Mouse (Mus musculus) R1 (cell line): ENCODE data around the gene Lrguk.

Experiments
- DNase-seq: peaks from one replicate; pipeline ENCODE4 v3.0.0-alpha.2; 2018; ENCODE audit warnings: low read depth, low spot score

The Lrguk gene

DNA sequence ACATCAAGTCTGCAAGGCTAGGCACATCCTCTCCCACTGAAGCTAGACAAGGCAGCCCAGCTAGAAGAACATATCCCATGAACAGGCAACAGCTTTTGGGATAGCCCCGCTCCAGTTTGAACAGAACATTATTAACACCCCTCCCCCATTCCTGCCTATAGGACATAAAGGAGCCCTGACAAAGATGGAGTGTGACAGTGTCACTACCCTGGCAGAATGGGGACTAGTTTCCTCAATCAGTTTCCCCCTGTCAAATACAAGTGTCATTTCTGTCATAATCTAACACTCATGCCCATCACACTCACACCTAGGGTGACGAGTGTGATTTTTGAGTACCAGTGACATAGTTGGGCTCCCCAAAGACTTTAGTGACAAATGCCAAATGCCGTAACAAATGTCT lies 118.8 kb downstream of the Lrguk start:
- DNase-seq, result no peak

DNA sequence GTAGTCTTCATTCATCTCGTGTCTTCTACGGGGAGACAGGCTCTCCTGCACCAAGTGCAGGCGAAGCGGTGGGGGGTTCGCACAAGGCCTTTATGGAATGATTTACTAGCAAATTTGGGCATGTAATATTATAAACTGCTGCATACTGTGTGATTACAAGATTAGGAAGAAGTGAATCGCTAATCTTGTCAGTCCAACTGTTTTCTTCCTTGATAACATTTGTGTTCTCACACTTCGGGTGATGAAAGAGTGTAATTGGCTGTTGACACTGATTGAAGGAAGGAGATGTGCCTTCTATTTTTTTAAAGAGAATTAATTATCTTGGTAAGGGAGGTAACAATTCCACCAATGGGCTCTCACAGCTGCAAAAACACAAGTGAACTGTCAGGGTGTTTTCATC lies 119.4 kb downstream of the Lrguk start:
- DNase-seq, result no peak

DNA sequence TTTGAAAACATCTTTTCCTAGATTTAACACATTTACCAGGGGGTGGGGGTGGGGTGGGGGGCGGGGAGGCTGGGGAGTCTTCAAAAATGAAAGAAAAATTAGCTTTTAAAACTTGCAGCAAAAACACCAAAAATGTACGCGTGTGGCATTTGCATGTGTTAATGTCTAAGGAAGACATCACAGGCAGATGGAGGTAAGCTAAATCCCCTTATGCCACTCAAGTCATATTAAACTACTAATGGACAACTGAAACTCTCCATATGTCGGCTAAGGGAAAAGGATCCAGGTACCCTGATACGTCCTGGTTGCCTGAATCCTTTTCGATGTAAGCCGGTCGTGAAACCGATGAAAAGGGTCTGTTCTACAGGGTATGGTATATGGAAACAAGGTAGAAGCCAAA lies 119.8 kb downstream of the Lrguk start:
- DNase-seq, result no peak

DNA sequence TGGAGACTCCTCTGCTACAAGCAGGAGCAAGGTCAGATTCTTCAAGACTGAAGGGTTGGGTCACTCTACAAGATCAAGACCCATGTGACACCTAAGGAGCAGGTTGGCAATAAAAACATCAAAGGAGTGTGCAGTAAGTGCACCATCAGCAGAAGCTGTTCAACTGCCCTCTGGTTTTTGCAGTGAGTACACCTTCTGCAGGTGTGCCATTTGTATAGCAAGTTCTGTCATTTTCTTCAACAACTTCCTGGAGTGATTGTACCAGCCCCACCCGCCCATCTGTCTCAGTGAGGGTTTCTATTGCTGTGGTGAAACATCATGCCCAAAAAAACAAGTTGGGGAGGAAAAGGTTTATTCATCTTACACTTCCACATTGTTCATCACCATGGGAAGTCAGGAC lies 120.6 kb downstream of the Lrguk start:
- DNase-seq, result no peak

DNA sequence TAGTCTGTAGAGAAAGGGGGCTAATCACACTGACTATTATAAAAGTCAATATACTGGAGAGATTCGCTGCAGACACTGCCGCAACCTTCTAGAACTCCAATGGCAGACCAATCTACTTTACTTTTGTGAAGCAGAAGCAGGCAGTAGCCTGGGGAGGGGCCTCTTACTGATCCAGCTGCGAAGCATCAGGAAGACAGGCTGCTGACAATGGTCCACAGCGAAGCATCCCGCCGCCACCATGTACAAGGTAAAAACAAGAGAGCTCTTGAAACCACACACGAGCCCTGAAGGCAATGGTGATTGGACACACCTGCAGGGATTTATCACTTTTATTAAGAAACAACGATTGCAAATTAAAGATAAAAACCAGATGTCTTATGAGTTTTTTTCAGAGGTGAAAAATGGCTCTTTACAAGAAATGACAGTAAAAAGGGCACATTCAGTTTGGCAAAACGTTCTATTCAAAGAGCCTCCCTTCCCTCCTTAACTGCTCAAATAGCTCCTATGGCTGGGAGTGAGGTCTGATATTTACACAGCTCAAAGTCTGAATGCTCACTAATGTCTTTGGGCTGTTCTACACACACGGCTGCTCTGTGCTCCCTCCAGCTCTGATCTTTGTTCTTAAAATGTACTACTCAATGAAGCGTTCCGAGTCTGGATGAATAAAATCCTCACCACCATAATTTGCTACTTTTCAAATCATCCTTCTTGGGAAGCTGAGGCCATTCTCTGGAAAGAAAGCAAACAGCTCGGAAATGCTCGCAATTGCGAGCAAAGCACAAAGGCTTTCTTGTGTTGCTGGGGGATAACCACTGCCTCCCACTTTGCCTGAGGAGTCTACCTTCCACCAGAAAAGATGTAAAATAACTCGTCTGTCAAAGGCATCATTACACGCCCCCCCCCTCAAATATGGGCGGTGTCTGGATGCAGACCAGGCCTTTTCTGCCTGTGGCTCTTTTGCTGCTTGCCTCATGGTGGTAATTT lies 124.1 kb downstream of the Lrguk start:
- DNase-seq, result peak; percentile 35

DNA sequence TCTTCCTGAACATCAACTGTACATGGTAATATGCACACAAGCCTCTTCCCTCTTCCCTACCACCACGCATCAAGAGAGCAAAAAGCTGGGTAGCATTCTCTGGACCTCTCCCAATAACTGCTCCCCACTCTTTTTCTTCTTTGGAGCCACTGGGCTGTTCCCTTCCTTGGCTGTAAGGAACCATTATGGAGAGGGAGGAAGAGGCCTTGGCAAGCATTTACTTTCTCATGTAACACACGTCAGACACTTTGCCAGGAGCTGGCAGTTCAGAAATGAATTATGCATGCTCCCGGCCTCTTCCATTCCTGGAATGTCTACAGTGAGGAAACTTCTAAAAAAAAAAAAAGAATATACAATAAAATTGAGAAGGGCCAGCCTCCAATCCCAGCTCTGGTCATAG lies 125.0 kb downstream of the Lrguk start:
- DNase-seq, result no peak

DNA sequence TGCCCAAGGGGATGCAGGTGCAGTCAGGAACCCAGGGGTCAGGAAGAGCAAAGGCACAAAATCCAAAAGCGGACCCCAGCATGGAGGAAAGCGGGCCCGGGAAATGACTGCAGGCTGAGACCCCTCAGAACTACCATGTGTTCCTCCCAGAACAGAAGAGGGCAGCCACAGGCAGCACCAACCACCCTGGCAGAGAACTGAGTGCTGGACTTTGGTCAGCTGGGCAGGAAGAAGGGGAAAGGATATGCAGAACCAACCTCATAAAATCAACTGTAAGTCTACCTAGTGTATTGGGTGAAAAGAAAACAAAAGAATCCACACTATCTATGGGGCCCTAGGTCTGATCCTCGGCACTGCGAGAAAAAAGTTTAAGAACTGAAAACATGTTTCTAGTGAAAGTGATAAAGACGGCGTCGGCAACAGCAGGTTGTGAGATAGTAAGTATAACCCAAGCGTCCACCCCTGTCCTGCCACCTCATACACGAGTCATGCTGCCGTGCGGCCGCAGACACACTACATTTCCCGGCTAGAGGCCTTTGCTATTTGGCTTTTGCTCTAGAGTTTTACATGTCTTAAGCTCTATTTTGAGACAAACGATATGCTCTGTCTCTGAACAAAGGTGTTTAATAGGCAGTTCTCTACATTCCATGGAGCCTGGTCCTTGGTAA lies 126.0 kb downstream of the Lrguk start:
- DNase-seq, result no peak

DNA sequence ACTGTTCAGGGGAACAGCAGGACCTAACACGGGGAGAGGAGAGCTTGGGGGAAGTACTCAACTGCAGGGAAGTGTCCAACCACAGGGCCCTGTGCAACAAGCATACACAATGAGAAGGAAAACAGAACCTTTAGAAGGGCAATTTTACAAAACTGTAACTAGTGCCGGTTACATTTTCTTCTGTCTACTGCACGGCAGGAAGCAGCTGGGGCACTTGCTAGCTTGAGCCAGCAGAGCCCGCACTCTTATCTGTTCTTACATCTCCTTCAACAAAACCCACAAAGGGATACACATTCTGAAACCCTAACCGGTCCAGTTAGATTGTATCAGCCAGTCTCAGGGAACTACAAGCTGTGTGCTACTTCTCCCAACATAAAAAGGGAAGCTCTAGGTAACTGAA lies 126.8 kb downstream of the Lrguk start:
- DNase-seq, result no peak

DNA sequence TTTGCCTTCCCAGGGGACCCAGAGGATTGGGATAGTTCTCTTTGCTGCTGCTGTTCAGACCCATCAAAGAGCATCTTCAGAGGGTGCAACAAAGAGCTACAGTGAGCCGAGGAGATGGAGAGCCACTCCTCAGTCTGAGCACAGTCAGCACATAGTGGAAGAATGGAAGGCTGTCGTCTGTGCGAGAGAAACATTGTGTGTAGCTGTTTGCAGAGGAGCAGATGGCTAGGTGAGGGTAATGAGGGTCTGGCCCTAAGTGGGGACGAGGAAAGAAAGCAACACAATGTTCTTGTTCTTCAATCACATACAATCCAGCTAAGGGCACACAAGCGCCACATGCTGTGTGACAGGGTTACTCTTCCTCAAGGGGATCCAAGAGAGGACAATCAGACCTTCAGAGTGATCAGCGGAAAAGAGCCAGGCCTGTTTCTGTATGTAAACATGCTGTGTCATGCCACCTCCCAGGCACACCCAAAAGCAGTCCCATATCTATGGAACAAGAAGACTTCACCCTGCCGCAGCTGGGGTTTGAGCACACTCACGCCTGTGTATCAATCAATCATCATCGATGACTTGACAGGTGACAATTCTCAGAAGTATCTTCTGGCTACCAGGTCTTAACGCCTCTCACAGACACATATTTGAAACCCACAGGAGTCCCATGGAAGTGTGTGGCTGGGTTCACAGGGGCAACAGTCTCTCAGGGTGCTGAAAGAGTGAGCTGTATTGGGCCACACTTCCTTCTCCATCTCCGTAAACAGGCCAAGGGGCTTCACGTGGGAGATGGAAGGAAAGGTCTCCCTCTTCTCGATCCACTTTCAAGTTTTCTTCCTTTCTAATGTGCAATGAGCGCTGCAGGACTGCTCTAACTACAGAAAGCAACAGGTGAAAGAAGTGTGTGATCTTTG lies 127.8 kb downstream of the Lrguk start:
- DNase-seq, result no peak

DNA sequence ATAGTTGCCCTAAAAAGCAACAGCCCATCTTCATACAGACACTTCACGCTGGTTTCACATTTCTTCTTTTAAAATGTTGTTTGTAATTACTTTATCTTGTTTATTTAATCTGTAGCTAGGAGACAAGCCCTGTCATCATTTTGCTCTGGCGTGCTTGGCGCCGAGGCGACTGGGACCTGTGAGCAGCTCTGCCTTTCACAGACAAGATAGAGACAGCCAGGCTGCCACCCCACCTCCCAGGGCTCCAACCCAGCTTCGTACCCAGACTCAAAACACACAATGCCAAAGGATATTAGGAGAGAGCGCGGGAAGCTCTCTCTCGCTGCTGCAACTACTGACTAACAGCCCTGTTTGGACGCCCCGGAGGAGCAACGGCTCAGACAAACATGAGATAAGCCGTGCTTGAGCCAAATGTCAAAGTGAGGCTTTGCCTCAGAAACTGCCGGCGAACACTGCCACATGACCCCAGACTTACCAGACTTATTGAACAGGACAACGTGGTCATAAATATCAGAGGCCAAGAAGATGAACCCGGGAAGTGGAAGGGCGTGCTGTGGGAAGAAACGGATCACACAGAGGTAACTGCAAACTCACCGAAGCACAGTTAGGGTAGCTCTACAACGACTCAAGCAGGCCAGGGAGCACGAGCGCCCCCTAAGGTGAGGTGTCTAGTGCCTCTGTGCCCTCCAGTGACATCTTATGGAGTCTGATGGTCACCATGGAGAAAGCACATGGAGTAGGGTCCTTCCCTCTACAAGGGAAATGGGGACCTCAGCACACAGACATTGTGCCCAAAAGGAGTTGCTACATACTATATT lies 131.0 kb downstream of the Lrguk start:
- DNase-seq, result peak; percentile 67

DNA sequence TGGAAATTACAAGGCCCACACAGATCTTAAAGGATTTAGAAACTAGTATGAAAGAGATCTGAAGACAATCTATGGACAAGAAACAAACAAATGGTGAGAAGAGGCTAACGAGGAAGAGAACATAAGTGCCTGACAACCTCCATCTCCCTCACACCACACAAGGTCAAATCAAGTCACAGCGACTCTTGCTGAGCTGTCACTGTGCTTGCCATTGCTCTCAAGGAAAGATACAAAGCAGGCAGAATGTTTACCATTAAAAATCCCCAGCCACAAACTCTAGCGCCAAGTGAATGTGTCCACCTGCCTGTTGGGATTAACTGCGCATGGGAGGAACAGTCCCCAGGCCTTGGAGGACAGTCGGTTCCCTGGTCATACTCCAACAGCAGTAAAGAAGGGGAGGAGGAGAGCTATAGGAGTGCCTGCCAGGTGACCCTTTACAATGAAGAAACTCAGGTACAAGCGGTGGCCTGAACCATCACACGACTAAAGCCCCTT lies 131.6 kb downstream of the Lrguk start:
- no peak for DNase-seq

DNA sequence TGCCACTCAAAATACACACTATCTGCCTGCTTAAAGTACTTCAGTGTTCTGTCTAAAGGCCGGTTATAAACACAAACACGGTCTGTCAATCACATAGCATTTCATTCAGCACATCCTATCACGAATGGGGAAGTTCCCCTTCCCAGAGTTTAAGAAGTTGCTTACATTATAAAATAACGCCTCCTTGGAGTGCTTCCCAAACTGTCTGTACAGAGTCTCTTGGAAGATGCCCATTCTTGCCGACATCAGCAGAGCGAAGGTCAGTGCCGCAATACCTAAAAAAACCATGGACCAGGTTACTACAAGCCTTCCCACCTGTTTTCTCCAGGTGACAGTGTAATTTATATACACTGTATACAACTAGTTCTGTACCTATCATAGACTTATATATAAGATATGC lies 132.3 kb downstream of the Lrguk start:
- no peak for DNase-seq

DNA sequence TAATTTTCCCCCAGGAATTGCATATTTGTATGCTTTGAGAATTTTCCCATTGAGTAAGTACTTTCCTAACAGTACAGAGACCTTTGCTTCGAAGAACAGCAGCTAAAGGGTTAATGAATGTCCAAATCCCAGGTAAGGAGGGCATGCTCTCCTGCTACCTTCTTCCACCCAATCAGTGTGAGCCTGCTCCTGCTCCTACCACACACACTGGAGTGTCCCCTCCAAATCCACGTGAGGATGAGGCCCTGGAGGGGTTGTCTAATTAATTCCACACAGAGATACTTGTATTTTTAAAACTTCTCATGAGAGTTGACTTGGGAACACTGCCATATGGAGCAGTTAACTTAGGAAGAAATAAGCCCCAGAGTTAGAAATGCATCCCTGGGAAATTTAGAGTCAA lies 133.4 kb downstream of the Lrguk start:
- DNase-seq, result no peak

DNA sequence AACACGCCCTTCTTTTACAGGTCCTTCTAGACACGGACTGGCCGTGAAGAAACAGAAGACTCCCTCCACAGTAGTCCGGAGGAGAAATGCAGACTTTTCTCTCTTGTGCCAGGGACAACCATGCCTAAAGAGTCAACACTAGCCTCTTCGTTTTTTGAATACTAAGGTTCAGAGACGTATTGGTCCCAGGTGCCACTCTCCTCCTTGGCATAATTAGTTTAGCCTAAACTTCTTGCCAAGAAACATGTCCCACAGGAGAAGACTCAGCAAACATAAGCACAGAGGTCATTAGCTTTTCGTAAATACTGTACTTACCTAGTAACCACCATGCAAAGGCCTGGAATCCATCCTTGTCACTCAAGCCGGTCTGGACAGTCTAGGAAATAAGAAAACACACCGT lies 133.8 kb downstream of the Lrguk start:
- DNase-seq, result no peak

DNA sequence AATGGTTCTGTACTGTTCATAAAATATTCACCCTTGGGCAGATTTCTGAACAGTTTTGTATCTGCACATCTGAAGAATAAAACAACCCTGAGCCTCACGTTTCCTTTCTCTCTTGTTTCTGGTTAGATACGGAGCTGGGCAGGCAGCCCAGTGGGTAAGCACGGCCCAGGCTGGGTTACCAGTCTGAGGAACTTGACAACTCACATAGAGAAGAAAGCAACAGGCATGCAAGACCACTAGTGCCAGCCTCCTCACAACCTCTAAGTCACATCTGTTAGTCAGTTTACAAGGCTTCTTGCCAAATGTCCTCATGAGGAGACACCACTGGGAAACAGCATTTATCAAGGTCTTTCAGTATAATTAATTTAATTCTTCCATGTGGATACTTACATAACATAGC lies 139.6 kb downstream of the Lrguk start:
- DNase-seq, result no peak

DNA sequence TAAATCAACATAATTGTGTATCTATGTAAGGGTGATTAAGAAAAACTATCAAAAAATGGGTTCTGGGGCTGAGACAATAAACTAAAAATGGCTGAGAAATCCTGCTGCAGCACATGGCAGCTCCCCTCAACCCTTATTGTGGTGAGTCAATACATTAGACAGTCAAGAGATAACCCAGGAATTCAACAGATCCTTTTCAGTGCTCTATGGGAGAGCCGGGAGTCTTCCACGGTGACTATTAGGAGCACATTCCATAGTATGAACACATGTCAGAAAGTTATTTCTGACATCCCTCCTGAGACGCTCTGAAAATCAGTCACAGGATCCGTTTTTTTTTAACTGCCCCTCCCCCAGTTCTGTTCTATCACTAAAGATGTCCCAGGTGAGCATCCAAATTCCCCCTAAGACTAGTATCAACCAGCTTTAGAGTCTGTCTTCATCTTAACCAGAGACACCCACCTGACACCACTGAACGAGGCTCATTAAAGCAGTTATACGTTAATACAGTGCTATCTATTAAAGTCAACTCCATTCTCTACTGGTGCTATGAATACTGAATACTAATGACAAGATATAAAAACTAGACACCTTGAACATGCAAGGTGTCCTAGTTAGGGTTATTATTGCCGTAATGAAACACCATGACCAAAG lies 141.7 kb downstream of the Lrguk start:
- DNase-seq, result no peak

DNA sequence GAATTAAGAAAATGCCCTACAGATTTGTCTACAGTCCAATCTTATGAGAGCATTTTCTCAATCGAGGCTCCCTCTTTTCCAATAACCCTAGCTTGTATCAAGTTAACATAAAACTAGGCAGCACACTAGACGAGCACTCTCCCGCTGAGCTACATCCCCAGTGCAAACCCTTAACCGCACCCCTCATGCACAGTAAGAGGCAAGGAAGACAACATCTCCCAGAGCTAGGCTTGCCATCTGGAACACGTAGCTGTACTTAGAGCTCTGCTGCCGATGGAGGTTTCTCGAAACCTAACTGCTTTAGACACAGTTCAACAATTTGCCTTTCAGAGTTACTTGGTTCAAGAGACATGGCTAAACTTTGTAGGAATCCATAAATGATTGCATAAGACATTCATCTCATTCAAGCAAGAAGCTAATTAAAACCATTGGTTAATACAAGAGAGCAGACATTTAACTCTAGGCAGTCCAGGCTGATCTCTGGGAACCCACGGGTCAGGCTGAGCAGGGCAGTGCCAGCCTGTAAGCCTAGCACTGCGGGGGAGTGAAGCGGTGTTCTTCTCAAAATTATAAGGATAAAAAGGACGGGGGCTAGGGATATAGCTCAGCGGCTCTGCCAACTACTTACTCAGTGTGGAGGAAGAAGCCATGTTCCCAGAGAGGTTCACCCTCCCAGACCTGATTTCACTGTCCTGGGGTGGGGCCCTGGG lies 142.7 kb downstream of the Lrguk start:
- DNase-seq, result peak; percentile 57

DNA sequence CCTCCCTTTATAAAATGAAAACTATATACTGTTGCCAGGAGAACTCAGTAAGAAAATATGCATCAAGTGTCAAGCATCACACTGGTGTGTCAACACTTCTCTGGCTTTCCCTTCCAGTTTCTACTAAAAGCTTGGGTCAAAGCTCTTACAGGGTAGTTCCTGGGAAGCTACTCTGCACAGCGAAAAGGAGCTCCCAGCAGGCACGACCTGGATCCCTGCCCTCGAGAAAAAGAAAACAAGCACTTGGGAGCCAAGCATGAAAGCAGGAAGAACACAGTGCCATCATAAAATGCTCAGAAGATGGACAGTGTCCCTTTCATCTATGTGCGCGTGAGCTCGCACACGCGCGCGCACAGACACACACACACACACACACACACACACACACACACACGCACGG lies 144.0 kb downstream of the Lrguk start:
- no peak for DNase-seq

DNA sequence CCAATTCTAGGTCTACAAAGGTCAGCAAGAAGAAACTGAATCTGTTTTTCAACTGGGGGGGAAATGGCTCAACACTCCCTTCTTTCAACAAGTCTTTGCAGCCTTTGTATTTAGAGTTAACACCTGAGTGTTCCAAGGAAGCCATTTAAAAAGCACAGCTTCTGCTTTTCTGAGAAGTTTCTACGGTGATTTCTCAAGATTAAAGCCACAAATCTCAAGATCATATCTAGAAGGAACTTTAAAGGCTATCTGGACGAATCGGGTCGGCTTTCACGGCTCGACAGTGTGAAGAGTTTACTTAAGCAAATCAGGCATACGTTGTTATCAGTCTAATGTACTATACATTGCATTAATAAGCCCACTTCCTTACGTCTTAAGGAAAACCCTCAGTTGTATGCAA lies 145.5 kb downstream of the Lrguk start:
- DNase-seq, result no peak
